In the genomic region with DNA sequence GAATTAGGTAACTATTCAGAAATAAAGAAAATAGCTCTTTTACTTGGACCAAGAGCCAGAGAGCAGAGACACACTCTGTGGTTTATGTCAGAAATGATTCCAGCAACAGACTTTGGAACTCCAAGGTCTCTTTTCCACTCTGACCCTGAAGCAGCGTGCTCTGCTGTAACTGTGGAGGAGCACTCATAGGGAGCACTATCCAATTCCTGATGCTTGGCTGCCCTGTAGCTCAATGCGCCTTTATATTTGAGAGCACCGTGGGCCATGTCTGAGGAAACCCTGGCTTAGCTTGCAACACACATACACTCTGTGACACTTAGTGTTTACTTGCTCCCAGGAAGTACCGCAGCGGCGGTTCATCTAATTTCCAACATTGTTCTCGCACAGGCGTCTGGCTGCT, we compare ENCODE assay signal across 19 mouse cellular contexts.
DNase-seq lines count a peak whose midpoint lies in the region; ATAC-seq and TF ChIP-seq lines count a peak whose summit lies in the region.
"Had no signal": no experiment of that assay in that cellular context is flagged by ENCODE, and none has a peak within 500 bp of the region (broad histone marks: within the 10 kb centered on the region; RNA-seq: fewer than 3 reads in every experiment).

No protein-coding gene starts in this region.

- no peak overlapping the region for H3K4me3 ChIP-seq in cerebellum, adult 2 months (replicated peaks; ENCODE audit: insufficient read depth, low read depth, low read length)
- H3K4me3 ChIP-seq in liver, adult 2 months (ENCODE audit: insufficient read depth, low read depth, low read length): no peak overlapping the region
- H3K4me3 ChIP-seq in liver, embryonic 11.5 days (ENCODE audit: low read depth, low read length): no peak overlapping the region
- no peak overlapping the region for H3K4me3 ChIP-seq in hindbrain, embryonic 11.5 days (ENCODE audit: low read depth, low read length)
- H3K4me3 ChIP-seq: heart, embryonic 12.5 days; liver, embryonic 13.5 days had no signal

- TF ChIP-seq POLR2A in cerebellum, adult 2 months (IDR thresholded peaks at IDR 0.05; ENCODE audit: borderline replicate concordance, insufficient read depth, low read length): no peak
- TF ChIP-seq POLR2A in liver, adult 2 months (IDR thresholded peaks at IDR 0.05; ENCODE audit: extremely low read depth, insufficient read depth, low read length): no peak

- H3K9me3 ChIP-seq in liver, embryonic 11.5 days (ENCODE audit: control insufficient read depth, low read length): no peaks in the 10 kb centered on the region
- no peaks in the 10 kb centered on the region for H3K9me3 ChIP-seq in hindbrain, embryonic 11.5 days (ENCODE audit: control insufficient read depth, low read length)
- H3K9me3 ChIP-seq: heart, embryonic 12.5 days; liver, embryonic 13.5 days had no signal

- no peak for DNase-seq in cerebellum, adult 2 months
- DNase-seq in cerebellum, postnatal 36 days: no peak
- DNase-seq in liver, adult 2 months (ENCODE audit: extremely low read depth, low read depth, low spot score): peak; percentile 61
- DNase-seq in liver, embryonic 11.5 days (ENCODE audit: low spot score): no peak
- peak; percentile 27 for DNase-seq in testis, postnatal 10 days (ENCODE audit: low spot score)
- no peak for DNase-seq in testis, postnatal 14 days (ENCODE audit: low spot score)
- no peak for DNase-seq in hindbrain, embryonic 11.5 days (ENCODE audit: low spot score)
- no peak for DNase-seq in ovary, postnatal 36 days (ENCODE audit: low spot score)
- DNase-seq: cerebellum, adult 9-10 months; gastrocnemius, postnatal 14 days; heart, postnatal 36 days; kidney, adult 2 months; kidney, postnatal 25 days; layer of hippocampus, adult 9-11 months; liver, embryonic 13.5 days; right cerebral cortex, adult 18-20 months; thymus, adult 2 months had no signal

- peak overlapping the region; percentile 47; the same call in 1 of the 2 replicates for H3K27ac ChIP-seq in cerebellum, adult 2 months (ENCODE audit: insufficient read depth, low read length)
- H3K27ac ChIP-seq in liver, adult 2 months (replicated peaks; ENCODE audit: insufficient read depth, low read depth, low read length): no peak overlapping the region
- H3K27ac ChIP-seq in liver, embryonic 11.5 days (ENCODE audit: low read depth, low read length): no peak overlapping the region
- no peak overlapping the region for H3K27ac ChIP-seq in hindbrain, embryonic 11.5 days (ENCODE audit: low read depth, low read length)
- H3K27ac ChIP-seq: liver, embryonic 13.5 days had no signal

- H3K4me2 ChIP-seq in liver, embryonic 11.5 days: no peak overlapping the region
- H3K4me2 ChIP-seq in hindbrain, embryonic 11.5 days (replicated peaks; ENCODE audit: low read depth, low read length): no peak overlapping the region
- H3K4me2 ChIP-seq: heart, embryonic 12.5 days; liver, embryonic 13.5 days had no signal

- TF ChIP-seq CTCF in cerebellum, adult 2 months (IDR thresholded peaks at IDR 0.05; ENCODE audit: borderline replicate concordance, insufficient read depth, low read depth, low read length): no peak
- TF ChIP-seq CTCF in liver, adult 2 months (IDR thresholded peaks at IDR 0.05; ENCODE audit: low read depth, low read length): no peak

- H3K27me3 ChIP-seq in cerebellum, adult 2 months (ENCODE audit: control insufficient read depth, insufficient read depth, low read length): no peaks in the 10 kb centered on the region
- no peaks in the 10 kb centered on the region for H3K27me3 ChIP-seq in liver, adult 2 months (ENCODE audit: control insufficient read depth, insufficient read depth, low read length)
- no peaks in the 10 kb centered on the region for H3K27me3 ChIP-seq in liver, embryonic 11.5 days (replicated peaks; ENCODE audit: control insufficient read depth, insufficient read depth, low read length)
- H3K27me3 ChIP-seq in hindbrain, embryonic 11.5 days (ENCODE audit: control insufficient read depth, insufficient read depth, low read length): no peaks in the 10 kb centered on the region
- H3K27me3 ChIP-seq: heart, embryonic 12.5 days; liver, embryonic 13.5 days had no signal

- no peaks in the 10 kb centered on the region for H3K4me1 ChIP-seq in cerebellum, adult 2 months (ENCODE audit: control insufficient read depth, insufficient read depth, low read length)
- H3K4me1 ChIP-seq in liver, adult 2 months (ENCODE audit: control insufficient read depth, insufficient read depth, low read length): peaks cover 3% of the 10 kb centered on the region
- H3K4me1 ChIP-seq in liver, embryonic 11.5 days (replicated peaks; ENCODE audit: control insufficient read depth, insufficient read depth, low read length): 0 out of 2 replicates have a peak, but pooled peaks cover 4% of the 10 kb centered on the region
- 0 out of 2 replicates have a peak, but pooled peaks cover 6% of the 10 kb centered on the region for H3K4me1 ChIP-seq in hindbrain, embryonic 11.5 days (replicated peaks; ENCODE audit: control insufficient read depth, insufficient read depth, low read length)

- H3K9ac ChIP-seq in liver, adult 2 months (ENCODE audit: low read depth, low read length): no peak overlapping the region
- no peak overlapping the region for H3K9ac ChIP-seq in liver, embryonic 11.5 days (ENCODE audit: low read depth, low read length)
- no peak overlapping the region for H3K9ac ChIP-seq in hindbrain, embryonic 11.5 days (ENCODE audit: low read depth, low read length)
- H3K9ac ChIP-seq: heart, embryonic 12.5 days; liver, embryonic 13.5 days had no signal

- H3K36me3 ChIP-seq in liver, adult 2 months (ENCODE audit: control insufficient read depth, insufficient read depth, low read length): no peaks in the 10 kb centered on the region
- no peaks in the 10 kb centered on the region for H3K36me3 ChIP-seq in liver, embryonic 11.5 days (ENCODE audit: control insufficient read depth, insufficient read depth, low read length)
- no peaks in the 10 kb centered on the region for H3K36me3 ChIP-seq in hindbrain, embryonic 11.5 days (ENCODE audit: control insufficient read depth, insufficient read depth, low read length)
- H3K36me3 ChIP-seq: heart, embryonic 12.5 days; liver, embryonic 13.5 days had no signal

- ATAC-seq in liver, embryonic 11.5 days (replicated peaks; ENCODE audit: low FRiP score): no peak
- ATAC-seq in hindbrain, embryonic 11.5 days (ENCODE audit: low FRiP score): no peak
- ATAC-seq: midbrain, embryonic 16.5 days had no signal

- no peaks in the 10 kb centered on the region for H3K79me2 ChIP-seq in liver, adult 2 months (ENCODE audit: control insufficient read depth, insufficient read depth, low read length)

- WGBS in cerebellum, adult 2 months: 93% methylated on average over 8 of the region's 8 CpGs
- WGBS in liver, adult 2 months: 36% methylated on average over 8 of the region's 8 CpGs
- 89% methylated on average over 8 of the region's 8 CpGs for WGBS in liver, embryonic 11.5 days
- 88% methylated on average over 8 of the region's 8 CpGs for WGBS in hindbrain, embryonic 11.5 days

Comparison
In these comparisons a context has a peak if more than half of its experiments do, and no peak if none do; other contexts are left out.
1. DNase-seq: peak in liver, adult 2 months (single experiment) and testis, postnatal 10 days (single experiment); none in cerebellum, adult 2 months (0 of 2), cerebellum, postnatal 36 days (0 of 2), liver, embryonic 11.5 days (single experiment), testis, postnatal 14 days (single experiment), hindbrain, embryonic 11.5 days (single experiment) and ovary, postnatal 36 days (single experiment).